Mouse (Mus musculus): ENCODE results near the gene Lrrc39. TPM values are rescaled to one million over a fixed set of nuclear protein-coding genes. Genes with fewer than 3 reads are reported as not detected.
A peak's percentile ranks its signal among the peaks of the same experiment; 100 is the strongest.
"Not testable (repeated sequence)": the region's sequence is repeated elsewhere in the genome, so short reads cannot be mapped to it uniquely, and the experiment has no call there.

Gene Lrrc39
- polyA plus RNA-seq, 1 experiment: 0.10 TPM

DNA sequence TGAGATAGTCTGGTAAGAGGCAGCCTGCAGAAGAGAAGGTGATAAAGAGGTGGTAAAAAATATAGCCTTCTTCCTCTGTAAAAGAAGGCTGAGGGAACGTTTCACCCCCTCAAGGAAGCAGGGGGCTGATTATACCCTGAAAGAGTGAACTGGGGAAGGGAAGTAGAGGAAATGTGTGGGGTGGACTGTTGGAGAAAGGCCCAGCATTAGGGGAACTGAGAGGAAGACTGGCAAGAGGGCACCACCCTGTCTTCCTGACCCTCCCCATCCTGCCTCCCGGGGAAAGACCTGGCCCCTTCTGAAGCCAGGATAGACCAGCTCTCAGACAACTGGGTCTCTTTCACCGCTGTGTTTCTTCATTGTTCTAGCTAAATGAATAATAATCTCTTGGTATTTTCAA, 20.2 kb upstream of the Lrrc39 start:
- Histone ChIP-seq H3K4me1 (ENCODE audit: control insufficient read depth, insufficient read depth, insufficient read length, low read length) (no peaks in the 10 kb centered on the region), H3K36me3 (ENCODE audit: control insufficient read depth, insufficient read depth, low read length) (peaks cover 20% of the 10 kb centered on the region), H3K4me3 (ENCODE audit: low read depth, low read length) (no peak overlapping the region), H3K27me3 (ENCODE audit: control insufficient read depth, insufficient read depth, low read length) (no peaks in the 10 kb centered on the region), H3K27ac (ENCODE audit: insufficient read depth, low read depth, low read length) (no peak overlapping the region)
- no peak for TF ChIP-seq POLR2A (IDR thresholded peaks at IDR 0.05; ENCODE audit: low read depth, low read length)
- no peak for TF ChIP-seq CTCF (IDR thresholded peaks at IDR 0.05; ENCODE audit: extremely low read depth, insufficient read length, insufficient replicate concordance, low read depth, low read length)
- 73% methylated on average over 3 of the region's 3 CpGs for WGBS

DNA sequence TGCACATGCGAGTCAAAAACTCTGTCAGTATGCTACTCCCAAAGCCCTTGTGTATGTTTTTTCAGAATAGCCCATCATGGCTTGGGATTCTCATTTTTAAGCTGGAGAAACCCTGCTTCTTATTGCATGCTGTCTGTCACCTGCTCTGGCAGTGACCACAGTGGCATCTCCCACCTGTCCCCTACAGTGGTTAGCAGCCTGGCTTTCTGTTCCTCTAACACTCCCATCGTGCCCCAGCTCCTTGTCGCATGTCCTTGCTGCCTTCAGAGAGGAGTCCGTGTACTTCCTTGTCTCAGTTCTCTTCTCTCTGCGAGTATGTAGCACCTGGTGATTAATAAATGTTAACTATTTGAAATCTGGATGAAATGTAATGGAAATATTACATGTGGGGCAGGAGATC, 15.3 kb upstream of the Lrrc39 start:
- WGBS: 58% methylated on average over 5 of the region's 5 CpGs
- no peak overlapping the region for H3K4me3 ChIP-seq (ENCODE audit: low read depth, low read length)
- TF ChIP-seq POLR2A (IDR thresholded peaks at IDR 0.05; ENCODE audit: low read depth, low read length) (no peak), CTCF (IDR thresholded peaks at IDR 0.05; ENCODE audit: extremely low read depth, insufficient read length, insufficient replicate concordance, low read depth, low read length) (no peak)
- peaks cover 12% of the 10 kb centered on the region for H3K36me3 ChIP-seq (ENCODE audit: control insufficient read depth, insufficient read depth, low read length)
- no peak overlapping the region for H3K27ac ChIP-seq (ENCODE audit: insufficient read depth, low read depth, low read length)
- no peaks in the 10 kb centered on the region for H3K4me1 ChIP-seq (ENCODE audit: control insufficient read depth, insufficient read depth, insufficient read length, low read length)
- no peaks in the 10 kb centered on the region for H3K27me3 ChIP-seq (ENCODE audit: control insufficient read depth, insufficient read depth, low read length)

DNA sequence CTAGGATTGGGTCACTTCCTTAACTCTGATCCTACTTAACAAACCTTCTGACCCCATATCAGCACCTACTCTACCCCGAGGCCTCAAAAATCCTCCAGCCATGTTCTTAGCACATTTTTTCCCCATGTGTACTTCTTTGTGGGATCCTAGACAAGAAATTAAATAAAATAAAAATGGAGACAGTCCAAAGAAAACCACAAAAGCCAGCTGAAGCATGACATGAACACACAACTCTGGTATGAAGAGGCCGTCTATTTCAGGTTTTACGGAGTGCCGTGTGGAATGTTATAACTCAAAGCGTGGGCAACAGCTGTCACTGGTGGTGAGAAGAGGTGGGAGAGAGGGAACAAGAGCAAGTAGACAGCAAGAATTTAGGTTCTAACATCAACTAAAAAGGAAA, 11.4 kb upstream of the Lrrc39 start:
- no peaks in the 10 kb centered on the region for H3K4me1 ChIP-seq (ENCODE audit: control insufficient read depth, insufficient read depth, insufficient read length, low read length)
- no peak overlapping the region for H3K4me3 ChIP-seq (ENCODE audit: low read depth, low read length)
- peaks cover 8% of the 10 kb centered on the region for H3K36me3 ChIP-seq (ENCODE audit: control insufficient read depth, insufficient read depth, low read length)
- TF ChIP-seq CTCF (IDR thresholded peaks at IDR 0.05; ENCODE audit: extremely low read depth, insufficient read length, insufficient replicate concordance, low read depth, low read length): no peak
- TF ChIP-seq POLR2A (IDR thresholded peaks at IDR 0.05; ENCODE audit: low read depth, low read length): no peak
- no peak overlapping the region for H3K27ac ChIP-seq (ENCODE audit: insufficient read depth, low read depth, low read length)
- 93% methylated on average over 5 of the region's 5 CpGs for WGBS
- H3K27me3 ChIP-seq (ENCODE audit: control insufficient read depth, insufficient read depth, low read length): no peaks in the 10 kb centered on the region

DNA sequence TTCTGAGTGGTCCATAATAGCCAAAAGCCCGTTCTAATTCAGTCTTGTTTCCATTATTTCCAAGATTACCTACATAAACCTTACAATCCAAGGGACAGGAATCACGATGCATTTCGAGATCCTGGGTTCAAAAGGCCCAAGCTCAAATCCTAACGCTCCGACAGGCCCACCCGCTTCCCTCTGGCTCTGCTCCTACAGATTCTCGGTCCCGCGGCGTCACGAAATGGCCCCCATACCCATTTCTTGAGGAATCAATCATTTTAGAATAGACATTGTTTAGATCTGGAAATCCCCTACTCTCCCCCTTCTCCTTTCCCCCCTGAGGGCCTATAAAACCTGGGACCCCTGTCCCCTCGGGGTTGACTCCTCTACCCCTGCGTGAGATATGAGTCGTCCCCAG, 1.5 kb upstream of the Lrrc39 start:
- 94% methylated on average over 14 of the region's 14 CpGs for WGBS
- not testable (repeated sequence) for H3K36me3 ChIP-seq (ENCODE audit: control insufficient read depth, insufficient read depth, low read length); H3K27me3 ChIP-seq (ENCODE audit: control insufficient read depth, insufficient read depth, low read length); H3K27ac ChIP-seq (ENCODE audit: insufficient read depth, low read depth, low read length); H3K4me3 ChIP-seq (ENCODE audit: low read depth, low read length); H3K4me1 ChIP-seq (ENCODE audit: control insufficient read depth, insufficient read depth, insufficient read length, low read length)

DNA sequence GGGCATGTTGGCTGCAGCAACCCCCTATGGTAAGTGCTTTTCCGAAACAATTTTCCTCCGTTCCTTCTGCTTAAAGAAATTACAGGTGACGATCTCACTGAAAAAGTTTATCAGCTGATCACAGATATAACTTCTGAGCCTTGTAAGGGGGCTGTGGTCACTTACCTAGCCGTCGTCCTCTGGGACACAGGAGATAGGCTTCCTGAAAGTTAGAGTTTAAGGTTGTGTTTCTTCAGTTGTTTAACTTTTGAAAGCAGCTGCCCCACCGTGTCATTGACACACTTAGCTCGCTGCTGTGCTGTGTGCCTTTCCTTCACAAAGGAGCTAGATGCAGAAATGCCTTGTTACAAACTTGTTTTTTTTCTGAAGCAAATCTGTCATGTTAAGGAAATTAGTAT, 321 bp downstream of the Lrrc39 start:
- Histone ChIP-seq H3K27me3 (ENCODE audit: control insufficient read depth, insufficient read depth, low read length) (no peaks in the 10 kb centered on the region; the same call in 1 of the 2 replicates), H3K4me3 (ENCODE audit: low read depth, low read length) (no peak overlapping the region; the same call in 1 of the 2 replicates), H3K36me3 (ENCODE audit: control insufficient read depth, insufficient read depth, low read length) (no peaks in the 10 kb centered on the region), H3K4me1 (ENCODE audit: control insufficient read depth, insufficient read depth, insufficient read length, low read length) (no peaks in the 10 kb centered on the region), H3K27ac (ENCODE audit: insufficient read depth, low read depth, low read length) (no peak overlapping the region)
- TF ChIP-seq POLR2A (IDR thresholded peaks at IDR 0.05; ENCODE audit: low read depth, low read length): no peak
- TF ChIP-seq CTCF (IDR thresholded peaks at IDR 0.05; ENCODE audit: extremely low read depth, insufficient read length, insufficient replicate concordance, low read depth, low read length): no peak
- WGBS: 12% methylated on average over 7 of the region's 7 CpGs

DNA sequence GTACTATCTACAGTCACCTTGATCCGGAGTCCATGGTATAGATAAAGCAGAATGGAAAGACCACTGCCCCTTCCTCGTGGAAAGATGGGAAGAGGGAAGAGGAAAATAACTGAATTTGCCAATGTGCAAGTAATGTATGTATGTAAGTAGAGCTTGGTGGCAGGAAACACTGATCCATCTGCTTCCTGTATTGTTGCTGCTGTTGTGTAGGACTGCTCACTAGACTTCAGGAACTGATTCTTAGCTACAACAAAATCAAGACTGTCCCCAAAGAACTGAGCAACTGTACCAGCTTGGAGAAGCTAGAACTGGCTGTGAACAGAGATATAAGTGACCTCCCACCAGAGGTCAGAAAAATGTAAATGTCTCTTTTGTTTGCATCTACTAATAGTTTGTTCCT, 7.9 kb downstream of the Lrrc39 start:
- TF ChIP-seq CTCF (IDR thresholded peaks at IDR 0.05; ENCODE audit: extremely low read depth, insufficient read length, insufficient replicate concordance, low read depth, low read length): no peak
- no peak for TF ChIP-seq POLR2A (IDR thresholded peaks at IDR 0.05; ENCODE audit: low read depth, low read length)
- WGBS: 62% methylated on average over 2 of the region's 2 CpGs

DNA sequence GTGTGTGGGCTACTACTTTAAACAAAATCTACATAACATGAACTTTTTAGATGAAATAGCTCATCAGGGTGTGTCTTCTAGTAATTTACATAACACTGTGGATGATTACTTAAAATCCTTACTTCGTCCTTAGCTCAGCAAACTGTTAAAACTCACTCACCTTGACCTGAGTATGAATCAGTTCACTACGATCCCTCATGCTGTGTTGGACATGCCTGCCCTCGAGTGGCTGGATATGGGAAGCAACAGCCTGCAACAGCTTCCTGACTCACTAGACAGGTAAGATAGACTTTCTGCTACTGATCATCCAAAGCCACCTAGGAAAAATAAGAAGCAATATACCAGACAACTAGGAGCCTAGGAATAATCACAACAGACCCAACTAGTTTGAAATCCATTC, 14.5 kb downstream of the Lrrc39 start:
- Histone ChIP-seq H3K27me3 (ENCODE audit: control insufficient read depth, insufficient read depth, low read length) (no peaks in the 10 kb centered on the region), H3K27ac (ENCODE audit: insufficient read depth, low read depth, low read length) (no peak overlapping the region), H3K36me3 (ENCODE audit: control insufficient read depth, insufficient read depth, low read length) (peaks cover 17% of the 10 kb centered on the region), H3K4me1 (ENCODE audit: control insufficient read depth, insufficient read depth, insufficient read length, low read length) (no peaks in the 10 kb centered on the region), H3K4me3 (ENCODE audit: low read depth, low read length) (no peak overlapping the region)
- TF ChIP-seq POLR2A (IDR thresholded peaks at IDR 0.05; ENCODE audit: low read depth, low read length) (no peak), CTCF (IDR thresholded peaks at IDR 0.05; ENCODE audit: extremely low read depth, insufficient read length, insufficient replicate concordance, low read depth, low read length) (peak; percentile 43; the same call in 1 of the 2 replicates)
- 31% methylated on average over 3 of the region's 3 CpGs for WGBS

More for the DNA sequence above, 7.9 kb downstream of the Lrrc39 start:
- H3K27ac ChIP-seq (ENCODE audit: insufficient read depth, low read depth, low read length): no peak overlapping the region
- H3K36me3 ChIP-seq (ENCODE audit: control insufficient read depth, insufficient read depth, low read length): no peaks in the 10 kb centered on the region
- no peak overlapping the region for H3K4me3 ChIP-seq (ENCODE audit: low read depth, low read length)
- H3K4me1 ChIP-seq (ENCODE audit: control insufficient read depth, insufficient read depth, insufficient read length, low read length): no peaks in the 10 kb centered on the region
- H3K27me3 ChIP-seq (ENCODE audit: control insufficient read depth, insufficient read depth, low read length): no peaks in the 10 kb centered on the region

DNA sequence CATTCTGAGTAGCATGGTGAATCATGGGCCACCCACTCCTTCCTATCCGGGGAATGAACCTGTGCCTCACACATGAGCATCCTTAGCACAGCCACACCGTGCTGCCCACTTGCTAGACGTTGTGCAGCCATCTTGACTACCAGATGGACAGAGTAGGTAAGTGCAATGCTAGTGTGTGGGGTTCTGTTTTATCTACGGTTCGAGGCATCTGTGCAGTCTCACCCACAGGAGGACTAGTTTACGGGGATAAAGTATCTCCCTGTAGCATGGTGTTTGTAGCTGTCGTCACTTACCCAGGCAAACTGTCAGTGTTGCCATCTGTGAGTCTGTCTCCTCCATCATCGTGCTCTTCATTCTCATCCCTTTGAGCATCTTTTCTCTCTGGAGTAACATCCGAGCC, 19.4 kb downstream of the Lrrc39 start:
- TF ChIP-seq POLR2A (IDR thresholded peaks at IDR 0.05; ENCODE audit: low read depth, low read length) (no peak), CTCF (IDR thresholded peaks at IDR 0.05; ENCODE audit: extremely low read depth, insufficient read length, insufficient replicate concordance, low read depth, low read length) (no peak)
- H3K27ac ChIP-seq (ENCODE audit: insufficient read depth, low read depth, low read length): no peak overlapping the region
- H3K27me3 ChIP-seq (ENCODE audit: control insufficient read depth, insufficient read depth, low read length): no peaks in the 10 kb centered on the region
- 93% methylated on average over 9 of the region's 9 CpGs for WGBS
- H3K4me3 ChIP-seq (ENCODE audit: low read depth, low read length): no peak overlapping the region
- peaks cover 50% of the 10 kb centered on the region for H3K36me3 ChIP-seq (ENCODE audit: control insufficient read depth, insufficient read depth, low read length)
- no peaks in the 10 kb centered on the region for H3K4me1 ChIP-seq (ENCODE audit: control insufficient read depth, insufficient read depth, insufficient read length, low read length)
